Mouse (Mus musculus): ENCODE data around the gene Bco2.
A peak's percentile ranks its signal among the peaks of the same experiment; 100 is the strongest.

Gene Bco2

GRCm38 (mm10) chr9:50555094-50555446 lies at the start of gene Bco2:
TSS of gene Bco2 (minus strand) at chr9:50555181.
- DNase-seq = peak; percentile 89

GRCm38 (mm10) chr9:50604338-50604737 lies 49.4 kb upstream of the Bco2 start:
- no peak for DNase-seq

GRCm38 (mm10) chr9:50603998-50604324 lies 49.0 kb upstream of the Bco2 start:
- DNase-seq = no peak

DNA sequence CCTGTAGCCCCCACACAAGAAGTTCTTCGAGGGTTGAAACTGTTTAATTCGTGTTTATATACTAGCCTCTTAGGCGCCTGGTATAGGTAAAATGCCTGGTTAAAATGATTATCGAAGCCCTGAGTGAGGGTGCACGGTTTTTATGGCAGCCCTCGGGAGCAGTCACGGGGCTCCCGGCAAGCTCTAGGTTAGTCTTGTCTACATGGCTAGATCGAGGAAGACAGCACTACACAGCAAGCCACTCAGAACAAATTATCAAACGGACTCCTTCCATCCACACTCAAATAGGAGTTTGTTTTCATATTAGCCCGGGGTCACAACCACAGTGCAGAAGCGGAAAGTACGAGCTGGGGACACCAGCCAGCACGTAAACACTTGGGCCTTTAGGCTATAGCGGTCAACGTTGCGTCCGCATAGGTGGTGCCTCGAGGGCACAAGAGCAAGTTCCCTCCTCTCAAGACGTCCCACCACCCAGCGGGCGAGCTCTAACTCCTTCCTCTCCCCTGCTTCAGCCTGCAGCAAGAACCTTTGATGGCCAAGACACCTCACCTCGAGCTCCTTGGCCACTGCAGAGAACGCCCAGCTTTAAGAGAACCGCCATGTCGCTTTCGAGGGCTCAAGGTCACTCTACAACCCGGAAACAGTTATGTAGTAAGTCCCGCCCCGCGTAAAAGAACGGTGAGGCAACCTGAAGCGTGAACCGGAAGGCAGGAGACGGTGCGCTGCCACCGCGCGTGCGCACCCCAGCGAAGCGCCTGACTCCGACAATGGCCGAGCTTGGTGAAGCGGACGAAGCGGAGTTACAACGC lies 48.4 kb upstream of the Bco2 start, which contains the start of the genes Sdhd and Timm8b:
Gene Sdhd (minus strand): TSS at position 624 of the 809 bp plus-strand sequence.
Gene Timm8b (plus strand): TSS at position 722 of the 809 bp plus-strand sequence.
- DNase-seq = peak; percentile 98

DNA sequence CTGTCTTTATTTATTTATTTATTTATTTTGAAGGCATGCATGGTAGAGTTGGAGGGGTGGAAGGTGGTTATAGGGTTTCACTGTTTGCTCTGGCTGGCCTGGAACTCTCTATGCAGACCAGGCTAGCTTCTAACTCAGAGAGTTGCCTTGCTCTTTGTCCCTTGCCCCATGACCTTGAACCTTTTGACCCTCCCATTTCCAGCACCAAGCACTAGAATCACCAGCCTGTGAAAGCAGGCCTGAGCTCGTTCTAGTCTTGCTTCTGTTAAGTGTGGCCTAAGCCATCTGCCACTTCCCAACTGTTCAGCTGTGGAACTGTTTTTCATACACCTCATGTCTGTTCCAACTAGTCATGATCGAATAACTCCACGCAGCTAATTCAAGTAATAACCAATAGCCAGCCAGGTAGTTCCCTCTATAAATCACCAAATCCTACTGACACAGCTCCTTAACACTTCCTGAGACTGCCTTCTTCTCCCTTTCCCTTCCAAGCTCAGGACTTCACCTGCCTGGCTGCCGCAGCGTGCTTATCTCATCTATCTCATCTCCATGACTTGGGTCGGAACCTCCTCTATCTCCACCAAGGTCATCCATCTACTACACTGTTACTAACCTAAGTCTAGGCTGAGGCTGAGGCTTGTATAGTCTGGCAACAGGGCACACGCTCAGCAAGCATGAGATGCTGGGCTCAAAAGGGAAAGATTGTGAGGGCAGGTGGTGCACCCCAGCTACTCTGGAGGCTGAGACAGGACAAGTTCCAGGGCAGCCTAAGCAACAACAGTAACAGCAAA lies 47.3 kb upstream of the Bco2 start:
- peak; percentile 36 for DNase-seq

DNA sequence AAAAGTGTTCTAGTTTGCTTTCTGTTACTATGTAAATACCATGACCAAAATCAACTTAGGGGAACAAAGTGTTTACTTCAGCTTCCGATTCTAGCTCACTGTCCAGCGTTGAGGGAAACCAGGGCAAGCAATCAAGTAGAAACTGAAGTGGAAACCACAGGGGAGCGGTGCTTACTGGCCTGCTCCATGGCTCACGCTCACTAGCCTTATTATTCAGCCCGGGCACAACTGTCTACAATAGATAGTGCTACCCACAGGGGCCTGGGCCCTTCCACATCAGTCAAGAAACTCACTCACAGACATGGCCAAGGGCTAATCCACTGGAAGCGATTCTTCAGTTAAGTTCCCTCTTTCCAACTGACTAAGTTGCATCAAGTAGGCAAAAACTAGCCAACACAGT lies 46.6 kb upstream of the Bco2 start:
- no peak for DNase-seq

- no peak for DNase-seq
Observed at GRCm38 (mm10) chr9:50596973-50597372, 42.0 kb upstream of the Bco2 start.

DNA sequence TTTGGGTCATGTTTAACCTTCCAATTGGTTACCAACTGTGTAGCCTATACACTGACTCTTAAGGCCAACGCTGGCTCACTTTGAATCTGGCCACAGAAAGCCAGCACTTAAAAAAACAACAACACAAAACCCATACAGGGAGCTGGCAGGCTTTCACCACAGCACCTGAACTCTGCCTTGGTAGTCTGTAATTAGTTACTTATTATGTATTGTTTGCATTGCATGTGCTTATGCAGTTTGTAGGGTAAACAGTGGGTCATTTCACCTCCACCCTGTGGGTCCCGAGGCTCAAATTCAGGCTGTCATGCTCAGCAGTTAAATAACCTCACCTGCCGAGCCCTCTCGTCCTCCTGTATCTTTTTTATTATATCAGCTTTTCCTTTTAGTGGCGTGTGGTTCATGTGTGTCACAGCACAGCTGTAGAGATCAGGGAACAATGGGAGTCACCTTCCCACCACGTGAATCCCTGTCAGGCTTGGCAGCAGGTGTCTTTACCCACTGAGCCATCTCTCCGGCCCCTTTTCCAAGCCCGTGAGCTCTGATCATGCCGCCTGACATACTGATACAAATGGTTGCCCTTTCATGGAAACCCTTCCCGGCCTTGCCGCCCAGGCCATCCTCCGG lies 39.9 kb upstream of the Bco2 start:
- peak; percentile 61 for DNase-seq

DNA sequence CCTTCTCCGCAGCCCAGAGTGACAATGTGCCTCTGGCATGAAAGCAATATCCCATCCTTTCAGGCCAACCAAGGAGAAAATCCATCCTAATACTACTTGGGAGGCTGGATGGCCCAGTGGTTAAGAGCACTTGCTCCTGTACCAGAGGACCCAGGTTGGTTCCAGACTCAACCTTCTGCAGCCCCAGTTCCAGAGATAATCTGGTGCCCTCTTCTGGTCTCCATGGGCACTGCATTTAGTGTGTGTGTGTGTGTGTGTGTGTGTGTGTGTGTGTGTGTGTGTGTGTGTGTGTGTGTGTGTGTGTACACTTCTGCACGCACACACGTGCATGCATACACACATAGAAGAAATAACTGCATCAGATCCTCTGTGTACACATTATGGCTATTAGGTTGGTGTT lies 38.6 kb upstream of the Bco2 start:
- DNase-seq = peak; percentile 40

GRCm38 (mm10) chr9:50592955-50593354 lies 38.0 kb upstream of the Bco2 start:
- no peak for DNase-seq

DNA sequence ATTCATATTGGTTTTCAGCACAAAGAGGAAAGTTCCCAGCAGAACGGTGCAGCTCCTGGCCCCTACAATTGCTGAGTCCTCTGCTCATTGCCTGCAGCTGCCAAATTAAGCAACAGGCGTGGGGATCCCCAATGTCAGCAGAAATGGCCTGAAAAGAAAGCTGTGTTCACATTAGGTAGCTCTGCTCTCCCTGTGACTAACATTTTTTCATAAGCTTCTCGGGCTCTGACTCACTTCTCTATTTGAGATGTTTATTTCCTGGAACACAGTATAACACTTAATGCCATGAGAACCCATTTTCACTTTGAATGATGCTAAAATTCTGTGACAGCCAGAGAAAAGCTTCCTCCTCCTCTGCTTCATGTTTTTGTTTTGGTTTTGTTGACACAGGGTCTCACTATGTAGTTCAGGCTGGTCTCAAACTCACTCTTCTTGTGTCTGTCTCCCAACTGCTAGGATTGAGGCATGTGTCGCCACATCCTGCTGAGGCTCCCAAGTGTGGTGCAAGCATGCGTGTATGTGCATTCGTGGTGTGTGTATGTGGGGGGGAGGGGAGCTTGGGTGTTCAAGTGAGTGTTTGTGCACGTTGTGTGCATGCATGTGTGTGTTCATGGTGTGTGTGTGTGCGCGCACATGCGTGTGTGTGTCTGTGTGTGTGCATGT lies 36.0 kb upstream of the Bco2 start:
- no peak for DNase-seq

- DNase-seq = no peak
Observed at GRCm38 (mm10) chr9:50586955-50587354, 32.0 kb upstream of the Bco2 start.

DNA sequence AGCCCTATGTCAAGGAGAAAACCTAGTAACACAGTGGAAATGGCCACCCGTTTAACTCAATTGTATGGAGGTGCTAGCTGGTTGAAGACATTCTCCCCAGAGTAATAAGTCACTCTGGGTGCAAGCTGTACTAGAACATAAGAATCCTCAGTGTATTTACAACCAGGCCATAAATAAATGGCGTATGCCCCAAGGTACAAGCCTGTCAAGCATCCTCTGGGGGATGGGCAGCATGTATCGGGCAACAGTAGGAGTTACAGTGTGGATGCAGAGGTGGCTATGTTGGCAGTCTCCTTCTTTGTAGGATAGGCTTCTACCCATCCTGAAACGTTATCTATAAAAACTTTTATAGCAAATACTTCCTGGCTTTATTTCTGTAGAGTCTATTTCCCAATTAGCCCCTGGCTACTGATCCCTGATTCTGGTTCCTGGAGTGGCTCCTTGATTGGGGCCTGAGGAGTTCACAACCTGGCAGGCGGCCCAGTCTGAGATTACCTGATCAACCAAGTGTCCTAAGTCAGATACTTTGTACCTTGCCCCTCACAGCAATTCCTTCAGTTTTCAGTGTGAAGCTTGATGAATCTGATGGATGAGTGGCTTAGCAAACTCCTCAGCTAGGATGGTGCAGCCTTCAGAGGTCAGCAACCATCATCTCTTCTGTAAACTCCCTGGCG lies 30.3 kb upstream of the Bco2 start:
- DNase-seq = peak; percentile 91

GRCm38 (mm10) chr9:50580370-50580769 lies 25.4 kb upstream of the Bco2 start:
- no peak for DNase-seq

- no peak for DNase-seq
Observed at GRCm38 (mm10) chr9:50569599-50570525, 14.9 kb upstream of the Bco2 start.

- DNase-seq = no peak
Observed at GRCm38 (mm10) chr9:50567881-50568280, 12.9 kb upstream of the Bco2 start.

DNA sequence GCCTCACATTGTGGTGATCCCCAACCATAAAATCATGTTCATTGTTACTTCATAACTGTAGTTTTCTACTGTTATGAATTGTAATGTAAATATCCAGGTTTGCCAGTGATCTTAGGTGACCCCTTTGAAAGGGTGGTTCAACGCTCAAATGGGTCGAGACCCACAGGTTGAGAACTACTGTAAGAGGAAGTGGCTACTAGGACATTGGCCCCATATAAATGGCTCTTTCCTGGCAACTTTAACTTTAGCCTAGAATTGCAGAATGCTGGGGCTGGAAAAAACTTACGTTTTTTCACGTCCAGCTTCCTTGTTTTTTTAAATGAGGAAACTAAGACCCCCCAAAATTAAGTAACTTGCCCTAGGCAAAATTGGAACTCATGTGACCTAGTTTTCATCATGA lies 12.4 kb upstream of the Bco2 start:
- no peak for DNase-seq

- no peak for DNase-seq
Observed at GRCm38 (mm10) chr9:50565940-50566339, 11.0 kb upstream of the Bco2 start.

DNA sequence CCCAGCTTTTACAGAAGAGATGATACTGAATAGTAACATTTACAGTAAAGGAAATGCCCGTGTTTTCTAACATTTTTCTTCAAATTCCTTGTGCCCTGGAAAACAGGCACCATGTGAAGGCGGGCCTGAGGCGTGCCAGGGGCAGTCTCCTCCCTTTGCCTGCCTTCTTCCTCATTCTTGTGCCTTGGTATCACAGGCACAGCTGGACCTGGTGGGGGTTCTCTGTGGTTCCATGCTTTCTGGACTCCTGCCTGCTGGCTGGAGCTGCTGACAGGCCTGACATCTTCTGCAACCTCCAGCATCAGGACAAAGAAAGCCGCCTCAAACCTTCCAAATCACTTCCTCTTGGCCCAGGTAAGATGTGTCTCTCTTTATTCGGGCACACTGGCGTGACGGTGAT lies 10.2 kb upstream of the Bco2 start:
- DNase-seq = no peak

DNA sequence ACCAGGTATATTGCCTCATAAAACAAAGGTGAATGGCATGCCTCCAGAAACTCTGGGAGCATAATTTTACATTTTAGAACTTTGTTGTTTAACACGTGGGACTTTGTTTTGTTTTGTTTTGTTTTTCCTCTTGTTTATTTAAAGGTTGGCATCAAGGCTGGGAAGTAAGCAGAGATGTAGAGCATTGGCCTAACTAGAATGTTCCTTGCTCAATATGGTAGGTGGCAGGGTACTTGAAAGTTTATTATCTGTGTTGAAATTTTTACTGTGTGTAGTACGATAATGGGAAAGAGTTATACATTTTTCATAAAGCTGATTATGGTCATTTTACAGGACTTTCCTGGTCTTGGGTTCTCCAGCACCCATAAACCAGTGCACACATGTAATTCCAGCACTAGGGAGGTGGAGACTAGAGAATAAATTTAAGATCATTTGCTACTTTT lies 7.0 kb upstream of the Bco2 start:
- DNase-seq = no peak

DNA sequence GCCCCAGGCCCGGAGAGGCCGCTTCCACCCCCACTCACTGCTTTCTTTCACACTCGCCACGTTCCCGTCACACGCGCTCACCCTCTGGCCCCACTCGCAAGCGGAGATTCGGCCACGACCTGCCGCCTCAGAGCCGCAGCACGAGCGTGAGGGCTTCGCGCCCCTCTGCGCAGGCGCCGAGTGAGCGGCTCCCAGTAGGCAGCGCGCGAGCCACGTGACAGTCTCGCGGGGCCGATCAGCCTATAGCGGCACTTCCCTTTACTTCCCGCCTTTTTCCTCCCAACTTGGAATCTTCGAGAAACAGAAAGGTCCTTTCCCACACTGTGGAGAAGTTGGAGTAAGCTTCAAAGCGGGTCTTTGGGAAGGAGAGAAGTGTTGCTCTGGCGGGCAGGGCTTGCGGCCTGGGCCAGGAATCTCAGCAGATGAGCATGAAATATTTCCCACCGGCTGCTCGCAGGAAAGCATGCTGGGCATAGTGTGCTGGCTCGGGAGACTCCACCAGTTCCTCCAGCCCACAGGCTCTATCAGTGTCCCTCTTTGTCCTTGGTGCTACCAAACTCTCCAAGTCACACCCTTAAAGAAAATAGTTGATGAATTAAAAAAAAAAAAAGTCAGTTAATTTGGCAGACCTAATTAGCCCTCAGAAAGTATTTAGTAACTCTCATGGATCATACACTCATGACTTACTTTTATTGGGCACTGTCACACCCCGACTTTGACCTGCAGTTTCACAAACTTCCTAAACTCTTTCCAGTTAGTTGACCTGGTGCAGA lies 6.3 kb upstream of the Bco2 start, which contains the start of gene Tex12:
Gene Tex12 (minus strand): TSS at position 181 of the 773 bp plus-strand sequence.
- peak; percentile 40 for DNase-seq

Measured in kidney, adult 9 months (tissue).